Mouse (Mus musculus): Measurements from ENCODE around the gene Med12l.

Gene Med12l

DNA sequence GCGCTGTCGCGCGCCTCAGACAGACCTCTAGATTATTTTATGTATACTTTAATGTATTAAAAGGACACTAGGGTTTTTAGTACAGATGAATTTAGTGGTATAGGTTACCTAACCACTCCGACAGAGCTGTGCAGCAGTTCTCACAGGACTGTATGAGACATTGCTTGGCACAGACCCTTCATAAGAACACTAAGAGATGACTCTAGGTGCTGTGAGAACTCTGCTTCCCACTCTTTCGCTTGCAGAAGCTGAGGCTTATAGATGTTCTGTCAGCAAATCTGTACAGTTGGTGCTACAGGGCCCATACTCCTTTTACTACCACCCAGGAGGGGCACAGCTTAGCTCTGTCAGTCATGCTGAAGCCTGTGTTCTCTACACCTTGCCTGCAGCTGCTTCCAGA is 186.0 kb downstream of the Med12l start:
- no peak for DNase-seq (ENCODE audit: low read depth)

DNA sequence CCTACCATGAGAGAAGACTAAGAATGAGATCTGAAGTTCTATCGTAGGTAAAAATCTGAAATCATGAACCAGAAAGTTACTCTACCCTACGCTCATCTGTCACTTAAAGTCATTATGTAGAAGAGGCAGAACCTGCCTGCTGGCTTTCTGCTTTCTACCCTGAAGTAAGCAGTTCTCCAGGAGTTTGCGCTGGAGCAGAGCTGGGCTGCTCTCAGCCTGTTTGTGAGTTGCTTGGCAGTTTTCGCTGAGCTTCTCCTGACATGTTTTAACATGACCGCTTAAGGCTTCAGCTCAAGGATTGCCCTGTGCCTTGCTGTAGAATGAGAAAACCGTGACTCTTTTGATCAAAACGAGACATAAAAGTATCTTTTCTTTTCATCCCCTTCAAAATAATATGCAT is 188.5 kb downstream of the Med12l start:
- no peak for DNase-seq (ENCODE audit: low read depth)

DNA sequence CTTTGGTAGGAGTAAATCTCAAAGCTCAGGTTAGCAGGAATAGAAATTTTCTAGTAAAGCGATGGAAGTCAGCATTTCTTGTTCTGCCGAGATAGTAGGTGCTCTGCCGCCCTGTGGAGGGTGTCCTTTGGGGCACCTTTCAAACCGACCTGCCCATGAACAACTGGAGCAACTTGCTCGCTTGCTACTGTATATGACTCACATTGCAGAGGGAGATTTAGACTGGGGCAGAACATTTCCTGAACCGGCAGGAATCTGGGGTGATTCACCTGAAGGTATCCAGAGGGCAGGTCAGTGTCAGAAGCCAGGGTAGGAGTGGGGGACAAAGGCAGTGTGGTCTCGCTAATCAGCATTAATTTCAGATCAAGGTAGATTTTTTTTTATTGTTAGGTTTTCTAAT is 189.3 kb downstream of the Med12l start, which contains the start of gene Gpr87:
Gene Gpr87, minus strand, starts transcription at position 167 of the 400 bp plus-strand sequence.
- DNase-seq (ENCODE audit: low read depth): no peak

DNA sequence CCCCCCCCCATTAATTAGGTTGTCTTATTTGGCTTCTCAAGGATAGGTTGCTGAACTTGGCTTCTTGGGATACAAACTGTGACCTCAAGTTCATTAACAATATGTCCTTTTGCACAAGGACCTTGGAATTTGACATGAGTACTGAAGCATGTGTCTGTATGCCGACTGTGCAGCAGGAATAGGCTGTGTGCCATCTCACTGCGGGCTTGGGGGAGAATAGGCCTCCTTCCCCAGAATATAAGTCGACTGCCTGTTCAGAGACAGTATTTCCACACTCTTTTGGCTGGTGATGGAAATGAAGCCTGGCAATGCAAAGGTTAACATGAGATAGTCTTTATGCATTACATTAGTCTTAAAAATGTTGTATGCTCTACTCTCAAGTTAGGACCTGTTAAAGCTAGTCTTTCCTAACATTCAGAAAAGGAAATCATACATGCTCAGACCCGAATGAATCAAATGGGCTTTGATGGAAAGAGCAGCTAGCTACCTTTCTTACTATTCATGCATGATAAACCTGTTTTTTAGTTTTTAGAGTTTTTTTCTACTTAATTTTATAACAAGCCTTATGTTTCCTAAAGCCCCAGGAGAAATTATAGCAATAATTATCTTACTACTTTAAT is 191.8 kb downstream of the Med12l start:
- no peak for DNase-seq (ENCODE audit: low read depth)

DNA sequence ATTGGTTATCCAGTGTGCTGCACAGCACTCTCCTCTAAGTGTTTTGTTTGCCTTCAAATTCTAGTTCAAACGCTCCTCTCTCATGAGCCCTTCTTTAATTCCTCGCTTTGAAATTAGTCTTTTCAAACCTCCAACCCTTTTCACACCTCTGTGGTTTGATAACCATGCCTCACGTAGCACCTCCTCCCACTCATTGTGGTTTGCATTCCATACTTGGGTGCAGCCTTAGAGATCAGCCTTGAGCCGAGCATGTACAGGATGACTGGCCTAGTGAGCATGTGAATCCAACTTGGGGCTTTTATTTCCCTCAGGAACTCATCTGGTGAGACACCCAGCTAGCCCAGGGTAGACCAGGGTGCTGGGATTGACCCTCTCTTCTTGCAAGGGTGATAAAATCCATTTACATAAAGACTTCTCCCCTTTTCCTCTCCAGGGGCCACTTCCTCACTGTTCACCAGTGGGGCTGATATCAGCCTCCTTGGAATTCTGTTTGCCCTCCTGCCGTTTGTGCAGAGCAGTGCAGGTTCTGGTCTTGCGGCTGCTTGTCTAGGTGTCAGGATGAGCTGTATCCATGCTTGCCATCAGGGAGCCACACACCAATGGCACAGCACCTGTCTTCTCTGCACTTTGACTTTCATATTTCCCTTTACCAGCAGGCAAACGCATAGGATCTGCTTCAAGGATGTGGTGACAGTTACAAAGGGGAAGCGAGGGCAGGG is 198.3 kb downstream of the Med12l start:
- no peak for DNase-seq (ENCODE audit: low read depth)

DNA sequence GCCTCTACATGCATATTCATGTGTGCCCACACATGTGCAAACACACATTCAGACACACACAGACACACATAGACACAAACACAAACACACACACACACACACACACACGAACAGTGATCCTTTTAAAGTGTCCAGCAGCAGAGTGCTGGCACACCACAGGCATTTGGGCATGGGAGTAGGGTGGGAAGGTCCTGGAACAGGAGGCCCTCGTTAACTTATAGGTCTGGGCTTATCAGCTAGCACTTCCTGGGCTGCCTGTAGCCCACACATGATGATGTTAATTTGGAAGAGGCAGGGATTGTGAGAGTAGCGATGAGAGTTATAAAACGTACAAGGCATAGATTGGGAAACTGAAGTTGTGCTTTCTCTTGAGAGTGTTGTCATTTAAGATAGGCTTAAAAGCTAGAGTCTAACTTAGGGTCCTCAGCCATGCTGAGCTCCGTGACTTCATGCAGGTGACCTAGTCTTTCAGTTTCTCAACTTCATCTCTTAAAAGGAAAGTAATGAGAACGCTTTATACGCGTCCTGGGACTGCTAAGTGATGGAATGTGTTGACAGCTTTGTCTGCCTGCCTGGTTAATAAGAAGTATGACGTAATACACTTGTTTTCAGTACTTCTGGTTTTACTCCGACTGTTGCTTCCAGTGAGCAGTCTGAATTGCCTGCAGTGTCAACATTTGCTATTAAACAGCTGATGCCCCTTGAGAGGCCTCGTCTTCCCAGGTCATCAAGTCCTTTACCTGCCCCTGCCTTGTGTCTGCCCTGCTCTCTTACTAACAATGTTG is 199.3 kb downstream of the Med12l start:
- peak; percentile 46 for DNase-seq (ENCODE audit: low read depth)

DNA sequence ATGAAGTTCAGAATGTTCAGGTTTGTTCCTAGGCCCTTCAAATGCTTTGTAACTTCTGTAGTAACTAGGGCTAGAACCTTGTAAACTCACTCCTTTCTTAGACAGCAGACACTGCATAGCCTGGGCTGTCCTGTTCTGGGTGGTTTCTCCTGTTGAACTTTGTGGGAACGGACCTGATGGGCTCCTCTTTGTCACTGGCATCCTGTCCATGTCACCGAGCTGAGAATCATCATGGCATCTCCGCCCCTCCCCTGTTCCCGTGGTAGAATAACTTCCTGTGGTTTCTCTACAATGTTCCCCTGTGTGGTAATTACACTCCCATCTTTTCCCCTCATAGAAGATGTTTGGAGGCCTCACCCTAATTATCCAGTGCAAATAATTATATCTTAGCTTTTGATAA is 200.3 kb downstream of the Med12l start:
- no peak for DNase-seq (ENCODE audit: low read depth)

DNA sequence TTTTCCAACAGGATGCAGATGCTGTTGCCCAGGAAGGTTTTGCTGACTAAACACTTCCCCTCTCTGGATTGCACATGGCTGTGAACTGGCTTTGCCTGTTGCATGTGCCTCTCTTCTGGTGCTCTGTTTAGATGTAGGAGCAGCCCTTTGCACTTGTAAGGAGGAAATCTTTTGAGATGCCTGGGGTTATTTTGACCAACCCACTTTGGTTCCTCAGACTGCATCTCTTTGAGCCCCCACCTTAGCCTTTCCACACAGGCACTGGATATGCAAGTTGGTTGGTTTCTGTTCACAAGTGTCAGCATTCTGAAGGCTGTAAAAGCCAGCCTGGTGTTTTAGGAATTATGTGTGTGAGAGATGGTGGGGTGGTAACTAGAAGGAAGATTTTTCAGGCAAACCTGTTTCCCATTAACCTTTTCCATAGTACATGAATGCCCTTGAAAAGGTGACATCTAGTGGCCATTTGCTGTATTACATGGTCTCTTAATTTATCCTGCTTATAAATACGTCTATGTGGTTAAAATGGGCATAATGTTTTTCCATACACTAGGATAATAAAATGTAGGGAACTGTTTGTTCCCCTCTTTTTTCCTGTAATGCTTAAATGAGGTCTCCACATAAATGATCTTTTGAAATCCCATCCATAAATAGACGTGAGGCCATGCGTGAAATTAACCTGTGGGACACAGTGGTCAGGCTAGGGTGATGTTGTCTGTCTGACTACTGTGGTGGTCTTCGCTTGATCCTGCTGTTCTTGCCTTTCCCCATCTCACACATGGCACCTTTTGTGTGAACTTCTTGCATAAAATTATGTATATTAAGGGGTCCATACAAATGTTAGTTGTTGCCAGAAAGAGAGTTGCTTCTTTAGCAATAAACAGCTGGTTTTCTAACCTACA is 203.3 kb downstream of the Med12l start:
- peak; percentile 38 for DNase-seq (ENCODE audit: low read depth)

DNA sequence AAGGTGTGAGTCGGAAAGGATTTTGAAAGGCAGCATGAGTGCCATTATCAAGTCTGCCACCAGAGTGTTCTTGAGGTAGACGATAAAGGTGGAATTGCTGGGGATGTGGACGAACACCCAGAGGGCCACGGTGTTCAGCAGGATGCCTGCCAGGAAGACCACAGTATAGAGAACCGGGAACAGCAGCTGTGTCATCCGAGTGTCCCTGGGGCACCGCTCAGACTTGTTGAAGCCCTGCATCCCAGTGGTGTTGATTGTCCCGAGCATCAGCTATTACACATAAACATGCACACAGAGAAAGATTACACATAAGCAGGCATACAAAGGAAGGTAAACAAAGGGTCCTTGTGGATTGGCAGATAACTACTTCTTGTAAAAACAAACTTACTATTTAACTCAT is 204.5 kb downstream of the Med12l start:
- DNase-seq (ENCODE audit: low read depth): no peak

DNA sequence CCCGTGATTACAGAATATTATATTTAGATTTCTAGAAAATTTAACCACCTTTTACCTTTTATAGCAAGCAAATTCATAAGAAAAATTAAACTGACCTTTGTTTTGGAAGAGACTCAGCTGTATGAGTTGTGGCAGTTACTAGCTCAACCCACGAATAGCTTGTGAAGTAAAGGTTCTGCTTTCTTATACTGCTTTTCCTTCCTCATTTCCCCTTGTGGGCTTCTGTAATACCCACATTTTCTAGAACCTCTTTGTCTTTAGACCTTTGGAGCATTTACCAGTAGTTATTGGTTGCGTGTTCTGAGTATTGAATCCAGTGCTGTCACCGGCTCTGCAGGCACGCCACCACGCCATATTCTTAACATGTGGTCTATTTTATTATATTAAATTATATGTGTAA is 205.1 kb downstream of the Med12l start, which contains the start of gene P2ry13:
Gene P2ry13, minus strand, starts transcription at position 156 of the 400 bp plus-strand sequence.
- no peak for DNase-seq (ENCODE audit: low read depth)

DNA sequence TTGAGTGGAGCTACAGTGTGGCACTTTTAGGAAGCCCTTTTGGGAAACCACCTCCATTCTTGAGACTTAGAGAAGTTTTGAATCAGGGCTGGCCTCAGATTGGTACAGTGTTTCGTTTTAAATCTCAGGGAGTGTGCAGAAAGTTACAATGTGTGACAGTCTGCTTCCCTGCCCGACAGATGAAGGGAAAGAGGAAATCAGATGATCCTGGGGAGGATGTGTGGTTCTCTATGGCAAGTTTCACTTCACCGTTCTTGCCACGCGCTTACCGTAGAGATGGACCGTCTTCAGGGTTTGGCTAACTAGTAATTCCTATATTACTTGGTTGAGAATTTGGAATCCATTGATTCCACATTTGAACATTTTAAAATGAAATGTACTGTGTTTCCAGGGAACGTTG is 206.2 kb downstream of the Med12l start:
- no peak for DNase-seq (ENCODE audit: low read depth)

DNA sequence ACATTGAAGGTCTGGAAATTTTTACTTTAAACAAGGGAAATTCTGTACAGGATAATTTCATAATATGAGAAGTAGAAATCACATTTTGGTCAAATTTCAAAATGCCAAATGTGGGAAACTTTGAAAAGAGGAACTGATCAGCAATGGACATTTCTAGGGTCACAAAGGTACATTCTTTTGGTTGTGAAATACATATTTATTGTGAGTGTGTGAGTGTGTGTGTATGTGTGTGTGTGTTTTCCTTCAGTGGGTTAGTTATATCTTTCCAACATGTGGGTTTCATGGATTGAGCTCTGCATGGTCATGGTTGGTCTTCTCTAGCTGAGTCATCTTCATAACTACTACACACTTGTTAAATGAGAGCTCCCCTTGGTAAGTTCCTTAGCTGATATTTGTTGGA is 206.8 kb downstream of the Med12l start:
- no peak for DNase-seq (ENCODE audit: low read depth)

DNA sequence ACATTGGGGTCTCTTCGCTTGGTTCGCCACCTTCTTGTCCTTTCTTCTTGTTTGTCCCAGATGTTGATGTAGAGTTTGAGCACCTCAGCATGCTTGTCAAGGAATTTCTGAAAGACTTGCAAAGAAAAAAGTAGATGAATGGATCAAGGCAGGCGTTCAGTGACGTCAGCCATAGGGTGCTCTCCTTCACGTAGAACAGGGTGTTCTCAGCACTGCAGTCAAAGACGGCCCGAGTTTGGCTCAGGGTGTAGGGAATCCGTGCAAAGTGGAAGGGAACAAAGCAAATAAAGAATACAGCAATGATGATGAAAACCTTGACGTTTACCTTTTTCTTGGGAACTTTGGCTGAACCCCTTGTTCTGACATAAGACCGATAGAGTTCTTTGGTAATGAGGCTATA is 211.6 kb downstream of the Med12l start:
- no peak for DNase-seq (ENCODE audit: low read depth)

DNA sequence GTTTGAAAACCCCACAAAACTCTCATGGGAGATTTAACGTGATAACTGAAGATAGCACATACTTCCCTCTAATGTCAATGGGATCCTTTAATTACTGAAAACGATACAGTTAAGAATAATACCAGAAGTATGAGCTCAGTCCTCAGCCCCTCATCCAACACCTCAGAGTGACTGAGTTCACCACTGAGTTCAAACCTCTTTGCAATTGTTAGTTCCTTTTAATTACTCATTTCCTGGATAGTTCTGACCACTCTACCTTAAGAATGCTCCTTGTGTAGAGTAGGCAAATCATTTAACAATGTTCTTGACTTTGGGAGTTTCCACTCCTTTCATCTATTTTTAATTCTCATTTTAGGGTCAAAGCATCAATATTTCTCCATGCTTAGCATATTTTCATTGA is 213.7 kb downstream of the Med12l start:
- DNase-seq (ENCODE audit: low read depth): no peak

DNA sequence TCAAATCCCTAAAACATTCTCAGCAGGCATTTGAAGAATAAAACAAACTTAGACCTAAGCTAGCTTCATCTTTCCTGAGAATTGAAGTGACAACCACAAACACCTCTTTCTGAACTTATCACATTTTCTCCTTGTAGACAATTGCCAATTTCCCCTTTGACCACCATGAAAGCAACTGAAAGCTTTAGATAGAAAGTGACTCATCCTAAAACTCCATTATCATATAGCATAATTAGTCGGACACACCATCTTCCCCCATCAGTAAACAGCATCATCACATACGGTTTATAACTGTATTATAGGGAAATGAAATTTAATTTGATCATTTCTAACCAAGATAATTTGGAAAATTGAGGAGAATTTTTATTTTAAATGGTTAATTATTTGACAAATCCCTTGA is 216.7 kb downstream of the Med12l start:
- DNase-seq (ENCODE audit: low read depth): no peak

DNA sequence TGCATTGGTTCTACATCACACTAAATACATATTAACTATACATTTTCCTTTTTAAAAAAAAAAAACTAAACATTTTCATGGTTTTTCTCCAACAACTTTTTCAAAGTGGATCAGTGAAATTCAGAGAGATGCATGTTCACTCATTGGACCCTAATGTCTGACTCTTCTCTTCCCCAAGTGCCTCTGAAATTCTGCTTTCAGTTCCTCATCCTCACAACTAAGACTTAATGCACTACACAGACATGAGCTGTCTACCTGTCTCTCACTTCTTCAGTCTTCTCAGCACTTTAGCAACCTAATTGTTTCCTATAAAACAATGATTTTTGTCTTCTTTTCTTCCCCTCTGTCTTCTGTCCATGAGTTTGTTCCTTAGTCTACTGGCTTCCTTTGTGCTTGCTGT is 219.8 kb downstream of the Med12l start:
- no peak for DNase-seq (ENCODE audit: low read depth)

DNA sequence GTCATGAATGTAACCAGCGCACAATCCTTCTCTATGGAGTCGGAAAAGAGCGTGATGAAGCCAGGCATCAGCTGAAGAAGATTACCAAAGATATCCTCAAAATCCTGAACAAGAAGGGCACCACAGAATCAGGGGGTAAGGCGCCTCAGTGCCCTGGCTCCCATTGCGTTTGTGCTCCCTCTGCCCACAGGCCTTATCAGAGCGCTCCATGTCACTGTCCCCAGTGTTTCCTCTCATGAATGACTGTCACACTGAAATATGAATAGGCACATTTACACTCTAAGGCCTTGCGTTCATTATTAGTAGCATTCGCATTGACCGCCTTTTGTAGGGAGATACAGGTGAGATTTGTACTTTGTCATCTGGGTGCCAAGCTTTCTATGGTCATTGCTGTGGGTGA is 222.1 kb downstream of the Med12l start:
- no peak for DNase-seq (ENCODE audit: low read depth)

DNA sequence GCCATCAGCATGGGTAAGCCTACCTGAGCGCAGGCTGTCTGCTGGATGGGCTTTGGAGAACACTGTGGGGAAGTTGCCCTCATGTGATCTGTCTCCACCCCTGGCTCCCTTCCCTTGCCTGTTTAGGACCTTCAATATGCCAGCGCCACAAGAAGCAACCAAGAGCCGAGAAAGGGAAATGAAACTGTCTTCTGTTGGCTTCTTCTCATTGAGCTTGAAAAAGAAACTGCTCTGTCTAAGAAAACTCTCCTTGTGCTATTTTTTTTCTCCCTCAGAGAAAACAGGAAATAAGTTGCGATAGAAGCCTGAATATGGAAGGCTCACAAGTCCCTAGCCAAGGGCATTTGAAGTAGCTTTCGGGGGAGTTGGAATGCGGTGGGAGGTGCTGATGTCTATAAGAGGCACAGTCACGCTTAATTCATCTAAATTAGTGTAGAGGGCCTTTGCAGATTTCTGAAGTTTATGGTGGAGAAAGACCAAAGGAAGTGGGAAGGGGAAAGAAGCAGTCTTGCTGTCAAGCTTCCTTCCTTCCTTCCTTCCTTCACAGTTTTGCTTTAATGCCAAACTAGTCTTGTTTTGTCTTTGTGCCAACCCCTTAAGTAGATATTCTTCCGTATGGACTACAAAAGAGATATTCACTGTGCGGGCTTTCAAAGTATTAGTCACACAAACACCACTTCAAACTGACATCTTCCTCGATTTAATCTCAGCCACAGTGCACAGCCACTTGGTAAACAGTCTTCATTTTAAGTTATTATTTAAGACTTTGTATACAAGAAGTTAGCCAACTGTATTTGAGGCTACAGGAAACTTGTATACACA is 223.3 kb downstream of the Med12l start:
- DNase-seq (ENCODE audit: low read depth): no peak

DNA sequence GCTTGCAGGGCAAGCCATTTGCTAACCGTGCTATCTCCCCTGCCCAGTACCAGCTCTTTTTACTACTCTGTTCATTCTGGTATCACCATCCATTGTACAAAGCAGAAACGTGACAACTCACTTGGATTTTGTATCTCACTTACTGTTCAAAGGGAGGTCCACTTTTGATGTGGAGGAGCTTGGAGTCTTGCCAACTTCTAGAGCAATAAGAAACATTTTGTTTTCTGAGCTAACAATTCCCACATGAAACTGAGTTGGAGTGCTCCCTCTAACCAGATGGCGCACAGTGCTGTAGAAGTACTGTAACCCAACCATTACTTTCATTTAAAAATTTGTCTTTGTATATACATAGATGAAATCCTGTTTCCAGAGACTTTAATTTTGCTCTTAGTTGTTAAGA is 225.3 kb downstream of the Med12l start:
- DNase-seq (ENCODE audit: low read depth): no peak

DNA sequence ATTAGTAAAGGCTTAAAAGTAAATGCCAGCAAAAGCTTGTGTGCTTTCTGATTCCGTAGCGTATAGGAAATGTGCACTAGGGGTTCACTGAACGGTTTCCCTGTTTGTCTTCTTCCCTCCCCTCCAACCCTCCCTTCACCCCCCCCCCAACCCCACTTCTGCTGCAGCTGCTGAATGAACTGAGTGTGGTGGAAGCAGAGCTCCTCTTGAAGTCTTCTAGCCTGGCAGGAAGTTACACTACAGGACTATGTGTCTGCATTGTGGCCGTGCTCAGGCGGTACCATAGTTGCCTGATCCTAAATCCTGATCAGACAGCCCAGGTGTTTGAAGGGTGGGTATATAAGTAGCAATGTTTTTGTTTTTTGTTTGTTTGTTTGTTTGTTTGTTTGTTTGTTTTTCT is 229.3 kb downstream of the Med12l start:
- DNase-seq (ENCODE audit: low read depth): no peak

DNA sequence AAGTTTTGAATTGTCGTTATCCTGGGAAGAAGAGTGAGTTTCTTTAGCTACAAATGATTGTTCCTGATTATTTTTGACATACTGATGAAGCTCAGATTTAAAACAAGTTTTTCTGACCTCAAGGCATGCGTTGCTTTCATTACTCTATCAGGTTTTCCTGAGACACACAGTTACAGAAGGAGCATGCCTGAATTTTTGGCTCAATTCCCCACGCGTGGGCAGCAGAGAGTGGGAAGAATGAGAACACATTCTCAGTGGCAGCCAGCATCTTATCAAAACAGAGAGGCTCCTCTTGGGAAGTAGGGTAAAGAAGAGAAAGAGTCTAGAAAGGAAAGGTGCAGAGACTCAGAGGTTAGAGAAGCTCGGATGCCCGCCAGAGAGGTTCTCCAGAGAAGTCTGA is 237.8 kb downstream of the Med12l start:
- DNase-seq (ENCODE audit: low read depth): no peak
